ENCODE assay signal across 14 mouse cellular contexts in the genomic region with DNA sequence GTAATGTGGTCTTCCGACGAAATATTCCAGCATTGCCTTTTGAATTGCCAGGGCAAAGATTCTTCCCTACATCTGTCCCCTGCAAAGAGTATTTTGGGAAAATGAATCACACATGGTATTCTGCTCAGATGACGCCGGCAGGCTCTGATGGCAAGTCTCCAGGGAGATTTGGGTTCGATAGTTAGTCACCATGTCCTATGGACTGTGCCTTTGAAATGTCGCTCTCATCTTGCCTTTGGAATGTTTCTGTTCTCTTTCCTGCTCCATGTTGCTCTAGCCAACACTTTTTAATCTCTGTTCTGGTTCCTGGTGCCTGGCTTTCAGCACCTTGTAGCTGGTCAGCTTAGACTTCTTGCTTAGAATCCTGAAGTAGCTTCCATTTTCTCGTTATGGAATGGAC.
A peak's percentile ranks its signal among the peaks of the same experiment; 100 is the strongest.
DNase-seq lines count a peak whose midpoint lies in the region; ATAC-seq and TF ChIP-seq lines count a peak whose summit lies in the region.
"Had no signal": no experiment of that assay in that cellular context is flagged by ENCODE, and none has a peak within 500 bp of the region (broad histone marks: within the 10 kb centered on the region; RNA-seq: fewer than 3 reads in every experiment).

No protein-coding gene starts in this region.

- TF ChIP-seq CTCF in Patski (IDR thresholded peaks at IDR 0.05) = no peak

- POLR2A ChIA-PET in Patski (lab: Charles Lee) = no interaction called here

- in situ Hi-C loops in Patski (cut with MboI; ENCODE audit: low pct_unique_long_range_greater_than_20kb) = no loop called here

- no peak overlapping the region for H3K4me3 ChIP-seq in heart, embryonic 15.5 days
- H3K4me3 ChIP-seq: embryonic facial prominence, embryonic 12.5 days; limb, embryonic 15.5 days; lung, embryonic 15.5 days; midbrain, embryonic 10.5 days had no signal

- WGBS in heart, embryonic 15.5 days = 42% methylated on average over 7 of the region's 7 CpGs

- H3K9me3 ChIP-seq in heart, embryonic 15.5 days (replicated peaks) = no peaks in the 10 kb centered on the region
- H3K9me3 ChIP-seq: embryonic facial prominence, embryonic 12.5 days; limb, embryonic 15.5 days; lung, embryonic 15.5 days; midbrain, embryonic 10.5 days had no signal

- no peaks in the 10 kb centered on the region for H3K27me3 ChIP-seq in heart, embryonic 15.5 days
- no peaks in the 10 kb centered on the region for H3K27me3 ChIP-seq in Patski
- H3K27me3 ChIP-seq: embryonic facial prominence, embryonic 12.5 days; limb, embryonic 15.5 days; lung, embryonic 15.5 days had no signal

- H3K4me2 ChIP-seq in heart, embryonic 15.5 days = no peak overlapping the region
- H3K4me2 ChIP-seq: embryonic facial prominence, embryonic 12.5 days; limb, embryonic 15.5 days; lung, embryonic 15.5 days had no signal

- ATAC-seq in heart, embryonic 15.5 days (replicated peaks; ENCODE audit: insufficient number of reproducible peaks, insufficient read depth, low FRiP score, low read depth) = 0 out of 2 replicates have a peak, but pooled peaks have one; percentile 7
- ATAC-seq in Patski = peak; percentile 51
- ATAC-seq: forebrain, embryonic 16.5 days; inflammation-experienced regulatory T-cells, adult 6 months had no signal

- intact Hi-C loops in left cerebral cortex, postnatal 14 days (cut with DNase I) = no loop called here

- no peak overlapping the region for H3K9ac ChIP-seq in heart, embryonic 15.5 days
- H3K9ac ChIP-seq: embryonic facial prominence, embryonic 12.5 days; limb, embryonic 15.5 days; lung, embryonic 15.5 days had no signal

- H3K36me3 ChIP-seq in heart, embryonic 15.5 days = no peaks in the 10 kb centered on the region
- H3K36me3 ChIP-seq: embryonic facial prominence, embryonic 12.5 days; limb, embryonic 15.5 days; lung, embryonic 15.5 days; midbrain, embryonic 10.5 days had no signal

- H3K4me1 ChIP-seq in heart, embryonic 15.5 days (replicated peaks) = peaks cover 12% of the 10 kb centered on the region; the same call in 1 of the 2 replicates
- H3K4me1 ChIP-seq: midbrain, embryonic 10.5 days had no signal

- H3K27ac ChIP-seq in heart, embryonic 15.5 days = 0 out of 2 replicates have a peak overlapping the region, but pooled peaks have one; percentile 7
- H3K27ac ChIP-seq: embryonic facial prominence, embryonic 12.5 days; limb, embryonic 15.5 days; lung, embryonic 15.5 days; midbrain, embryonic 10.5 days had no signal

- CTCF ChIA-PET in Patski (lab: Charles Lee) = interaction anchor here (0.7 to 1.3 kb wide), 2 partner anchors 8 to 10 kb away, joined by 3 to 4 read pairs; no protein-coding TSS in a partner anchor

- DNase-seq in heart, adult 9 months (ENCODE audit: low spot score in 2 of 2) = no peak
- DNase-seq in 3T3-L1 (ENCODE audit: low read depth, low spot score) = peak; percentile 63
- peak; percentile 12 for DNase-seq in Patski (ENCODE audit: low read depth, low spot score)
- DNase-seq in left cerebral cortex, postnatal 14 days (ENCODE audit: low spot score in 2 of 2) = peak; percentile 31 to 46
- DNase-seq in lung, postnatal 4 days = no peak
- no peak for DNase-seq in testis, postnatal 14 days (ENCODE audit: low spot score)
- DNase-seq: cerebellum, adult 9-10 months had no signal

Comparison
In these comparisons a context has a peak if more than half of its experiments do, and no peak if none do; other contexts are left out.
1. DNase-seq: peak in 3T3-L1 (single experiment), Patski (single experiment) and left cerebral cortex, postnatal 14 days (2 of 2); none in heart, adult 9 months (0 of 2), lung, postnatal 4 days (0 of 2) and testis, postnatal 14 days (single experiment).